Mouse (Mus musculus) forebrain, embryonic 14.5 days (tissue): ENCODE data around the gene Mb. TPM values are rescaled to one million over a fixed set of nuclear protein-coding genes. Genes with fewer than 3 reads are reported as not detected.

Experiments used
- ATAC-seq: fragments of 200-750 bp; cut with Nextera tagmentation; 2 replicates; pipeline ENCODE4 v1.8.0; 2017; ENCODE audit warnings: mild to moderate bottlenecking, moderate library complexity
- DNase-seq: peaks from one replicate; pipeline ENCODE4 v3.0.0-alpha.2; 2015; ENCODE audit warnings: low spot score
- H3K27ac ChIP-seq: fragments of 300-500 bp; sonication (generic); 2 replicates; pipeline ENCODE4 v1.5.1; 2014; ENCODE audit warnings: low read depth, mild to moderate bottlenecking, control low read depth, low read length, moderate library complexity
- H3K27me3 ChIP-seq: fragments of 300-500 bp; sonication (generic); replicated peaks from 2 replicates; pipeline ENCODE4 v1.6.1; 2014; ENCODE audit warnings: low read length, control low read depth, mixed read lengths; ENCODE audit not compliant: control insufficient read depth, insufficient read depth
- H3K36me3 ChIP-seq: fragments of 300-500 bp; sonication (generic); 2 replicates; pipeline ENCODE4 v1.6.1; 2014; ENCODE audit warnings: low read length, control low read depth; ENCODE audit not compliant: control insufficient read depth, insufficient read depth
- H3K4me1 ChIP-seq: fragments of 300-500 bp; sonication (generic); 2 replicates; pipeline ENCODE4 v1.6.1; 2014; ENCODE audit warnings: antibody characterized with exemption, low read length, control low read depth; ENCODE audit not compliant: control insufficient read depth, insufficient read depth
- H3K4me2 ChIP-seq: fragments of 300-500 bp; sonication (generic); 2 replicates; pipeline ENCODE4 v1.6.1; 2014; ENCODE audit warnings: mild to moderate bottlenecking, control low read depth, low read length
- H3K4me3 ChIP-seq: fragments of 300-500 bp; sonication (generic); 2 replicates; pipeline ENCODE4 v1.5.1; 2014; ENCODE audit warnings: low read depth, low read length, control low read depth
- H3K9ac ChIP-seq: fragments of 300-500 bp; sonication (generic); 2 replicates; pipeline ENCODE4 v1.6.1; 2014; ENCODE audit warnings: mild to moderate bottlenecking, low read length, control low read depth, moderate library complexity
- H3K9me3 ChIP-seq: fragments of 300-500 bp; sonication (generic); replicated peaks from 2 replicates; pipeline ENCODE4 v1.6.1; 2016; ENCODE audit warnings: low read length, control low read depth, mixed read lengths; ENCODE audit not compliant: control insufficient read depth
- WGBS: fragments of 180-500 bp; shearing (Covaris S2); extraction: QIAGEN DNeasy Blood & Tissue Kit; methylation state at CpG from one replicate; pipeline ENCODE4 v1.1.7; 2014; 5-methylcytosine and 5-hydroxymethylcytosine counted together
- polyA plus RNA-seq: library from polyadenylated mRNA; unstranded; fragments of >200 nt; fragmentation: Nextera tagmentation; extraction: Ambion mirVana; gene quantifications from 2 replicates; pipeline ENCODE4 v1.2.1, GENCODE M21; 2014

The Mb gene
- polyA plus RNA-seq, 1 experiment from 2014 or later = not detected

- ATAC-seq (no peak), DNase-seq (no peak)
- 66% methylated on average over 3 of the region's 3 CpGs for WGBS
- no peak overlapping the region for H3K9ac ChIP-seq
- H3K27ac ChIP-seq = peak overlapping the region; percentile 46; the same call in 1 of the 2 replicates
- H3K27me3 ChIP-seq = no peaks in the 10 kb centered on the region
- no peaks in the 10 kb centered on the region for H3K9me3 ChIP-seq
- H3K4me3 ChIP-seq = no peak overlapping the region
- no peaks in the 10 kb centered on the region for H3K36me3 ChIP-seq
- no peak overlapping the region for H3K4me2 ChIP-seq
- H3K4me1 ChIP-seq = peaks cover 7% of the 10 kb centered on the region
Observed at GRCm38 (mm10) chr15:77056791-77057051, 6.3 kb upstream of the Mb start.

DNA sequence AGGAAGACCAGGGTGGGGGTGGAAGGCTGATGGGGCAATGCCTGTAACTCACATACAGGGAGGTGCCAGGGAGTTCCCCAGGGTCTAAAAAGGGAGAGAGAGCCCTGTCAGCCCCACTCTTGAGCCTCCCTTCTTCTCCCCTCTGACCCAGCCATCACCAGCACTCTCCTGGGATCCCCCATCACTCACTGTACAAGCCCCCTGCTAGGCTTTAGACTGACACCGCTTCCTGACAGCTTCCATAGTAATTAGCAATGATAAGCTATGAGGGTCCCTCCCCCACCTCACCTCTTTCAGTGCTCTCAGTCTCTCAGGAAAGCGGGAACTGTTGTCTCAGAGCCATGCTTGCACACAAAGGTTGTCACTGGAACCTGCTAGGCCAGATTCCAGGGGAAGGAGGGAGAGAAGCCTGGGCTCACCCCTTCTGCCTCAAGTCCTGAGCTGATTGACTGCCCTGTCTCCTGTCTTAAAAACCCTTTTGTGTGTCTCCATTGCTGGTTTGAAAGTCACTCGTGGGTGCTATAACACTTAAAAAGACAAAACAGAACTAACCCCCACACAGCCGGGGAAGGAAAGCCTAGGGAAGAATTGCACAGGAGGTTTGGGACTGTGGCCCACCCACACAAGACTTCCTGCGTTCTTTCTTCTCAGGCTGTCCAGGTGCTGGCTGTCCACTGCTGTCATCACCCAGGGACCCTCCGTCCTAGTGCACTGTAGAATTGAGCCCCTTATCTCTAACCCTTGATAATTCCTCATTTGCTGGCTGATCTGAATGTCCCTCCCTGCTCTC lies 5.7 kb upstream of the Mb start:
- ATAC-seq = no peak
- peaks cover 7% of the 10 kb centered on the region for H3K4me1 ChIP-seq
- WGBS = 31% methylated on average over 6 of the region's 6 CpGs
- peak overlapping the region; percentile 46; the same call in 1 of the 2 replicates for H3K27ac ChIP-seq
- no peaks in the 10 kb centered on the region for H3K27me3 ChIP-seq
- no peak overlapping the region for H3K9ac ChIP-seq
- peak; percentile 53 for DNase-seq
- no peaks in the 10 kb centered on the region for H3K36me3 ChIP-seq
- no peaks in the 10 kb centered on the region for H3K9me3 ChIP-seq
- no peak overlapping the region for H3K4me2 ChIP-seq
- H3K4me3 ChIP-seq = no peak overlapping the region

GRCm38 (mm10) chr15:77054611-77055175 lies 4.2 kb upstream of the Mb start:
- no peak for ATAC-seq

DNA sequence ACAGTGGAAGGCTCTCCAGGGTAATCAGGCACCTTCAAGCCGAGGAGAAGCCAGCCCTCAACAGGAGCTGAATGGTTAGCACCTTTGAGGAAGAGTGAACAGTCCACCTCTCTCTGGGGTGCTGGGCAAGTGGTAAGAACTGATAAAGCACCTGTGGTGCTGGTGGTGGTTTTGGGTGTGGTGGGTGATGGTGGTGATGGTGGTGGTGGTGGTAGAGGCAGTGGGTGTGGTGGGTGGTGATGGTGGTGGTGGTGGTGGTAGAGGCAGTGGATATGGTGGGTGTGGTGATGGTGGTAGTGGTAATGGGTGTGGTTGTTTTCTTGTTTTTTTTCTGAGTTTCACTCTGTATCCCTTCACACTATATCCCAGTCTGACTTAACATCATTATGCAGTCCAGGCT lies 2.6 kb upstream of the Mb start:
- Histone ChIP-seq H3K4me3 (no peak overlapping the region), H3K4me1 (peaks cover 7% of the 10 kb centered on the region), H3K27ac (no peak overlapping the region), H3K4me2 (no peak overlapping the region), H3K36me3 (no peaks in the 10 kb centered on the region), H3K9me3 (no peaks in the 10 kb centered on the region), H3K9ac (no peak overlapping the region), H3K27me3 (no peaks in the 10 kb centered on the region)
- ATAC-seq (no peak), DNase-seq (no peak)
- WGBS = 83% methylated on average over 1 of the region's 1 CpGs

More at GRCm38 (mm10) chr15:77054611-77055175, 4.2 kb upstream of the Mb start:
- peak; percentile 35 for DNase-seq
- no peak overlapping the region for H3K27ac ChIP-seq
- H3K27me3 ChIP-seq = no peaks in the 10 kb centered on the region
- H3K9ac ChIP-seq = no peak overlapping the region
- H3K4me3 ChIP-seq = no peak overlapping the region
- no peaks in the 10 kb centered on the region for H3K9me3 ChIP-seq
- 35% methylated on average over 5 of the region's 5 CpGs for WGBS
- peaks cover 7% of the 10 kb centered on the region for H3K4me1 ChIP-seq
- no peak overlapping the region for H3K4me2 ChIP-seq
- no peaks in the 10 kb centered on the region for H3K36me3 ChIP-seq

- ATAC-seq (no peak), DNase-seq (no peak)
- Histone ChIP-seq H3K4me3 (no peak overlapping the region), H3K4me1 (peaks cover 7% of the 10 kb centered on the region), H3K9ac (no peak overlapping the region), H3K27me3 (no peaks in the 10 kb centered on the region), H3K4me2 (no peak overlapping the region), H3K36me3 (no peaks in the 10 kb centered on the region), H3K9me3 (no peaks in the 10 kb centered on the region), H3K27ac (no peak overlapping the region)
- WGBS = 43% methylated on average over 1 of the region's 1 CpGs
Observed at GRCm38 (mm10) chr15:77052176-77052575, 1.7 kb upstream of the Mb start.

DNA sequence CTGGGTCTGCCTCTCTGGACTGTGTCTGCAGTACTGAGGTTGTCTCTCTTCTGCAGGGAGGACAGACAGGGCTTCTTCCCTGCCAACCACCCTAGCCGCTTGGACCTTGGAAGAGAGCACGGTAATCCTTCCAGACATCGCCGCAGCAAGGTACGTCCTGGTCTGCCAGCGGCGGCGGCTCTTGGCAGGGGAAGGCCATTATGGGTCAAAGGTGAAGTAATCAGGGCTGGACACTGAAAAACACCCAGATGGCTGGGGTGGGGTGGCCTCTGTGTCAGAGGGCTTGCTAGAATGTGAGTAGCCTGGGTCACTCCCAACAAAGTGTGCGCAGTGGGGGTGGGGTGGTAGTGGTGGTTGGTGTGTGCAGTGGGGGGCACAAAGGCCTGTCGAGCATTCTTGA lies 4.9 kb downstream of the Mb start:
- Histone ChIP-seq H3K4me1 (no peaks in the 10 kb centered on the region), H3K27me3 (no peaks in the 10 kb centered on the region), H3K4me2 (no peak overlapping the region), H3K4me3 (no peak overlapping the region), H3K9ac (no peak overlapping the region), H3K27ac (no peak overlapping the region), H3K36me3 (no peaks in the 10 kb centered on the region), H3K9me3 (no peaks in the 10 kb centered on the region)
- ATAC-seq (no peak), DNase-seq (no peak)
- 93% methylated on average over 10 of the region's 10 CpGs for WGBS

DNA sequence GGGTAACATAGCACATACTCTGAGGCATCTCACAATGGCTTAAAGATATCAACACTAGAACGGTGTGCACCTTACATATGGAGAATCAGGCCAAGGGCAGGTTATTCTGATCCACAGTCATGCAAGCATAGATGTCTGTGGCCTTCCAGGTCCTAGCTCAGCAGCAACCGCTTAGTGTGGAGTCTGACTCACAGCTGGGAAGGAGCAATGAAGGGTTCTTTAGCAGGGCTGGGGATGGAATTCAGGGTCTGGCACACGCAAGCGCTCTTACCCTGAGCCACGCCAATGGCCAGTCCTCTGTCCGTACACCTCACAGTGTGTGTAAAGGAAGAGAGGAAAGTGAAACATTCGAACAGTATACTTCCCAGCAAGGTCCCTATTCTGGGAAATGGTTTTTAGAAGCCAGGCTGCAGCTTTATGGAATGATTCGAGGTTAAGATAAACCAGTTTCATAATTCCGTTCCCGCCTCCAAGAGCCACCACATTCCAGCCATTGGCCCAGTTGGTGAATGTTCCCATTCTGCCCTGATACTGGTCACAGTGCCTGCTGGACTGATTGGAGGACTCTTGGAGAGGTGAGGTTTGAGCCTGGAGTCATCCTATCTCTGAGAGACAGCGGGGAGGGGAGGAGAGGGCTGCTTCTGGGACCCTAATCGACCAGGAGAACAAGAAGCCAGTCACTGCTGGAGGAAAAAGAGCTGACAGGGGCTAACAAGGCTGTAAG lies 5.7 kb downstream of the Mb start, which contains the start of gene Apol6:
Gene Apol6 (plus strand): TSS at position 133 of the 724 bp plus-strand sequence.
- Histone ChIP-seq H3K27me3 (no peaks in the 10 kb centered on the region), H3K4me3 (no peak within 1 kb of the TSS), H3K27ac (no peak within 1 kb of the TSS), H3K4me1 (no peaks in the 10 kb centered on the region), H3K4me2 (no peak within 1 kb of the TSS), H3K9ac (no peak within 1 kb of the TSS), H3K9me3 (no peaks in the 10 kb centered on the region), H3K36me3 (no peaks in the 10 kb centered on the region)
- WGBS = 86% methylated on average over 12 of the region's 12 CpGs
- DNase-seq (no peak), ATAC-seq (no peak)

DNA sequence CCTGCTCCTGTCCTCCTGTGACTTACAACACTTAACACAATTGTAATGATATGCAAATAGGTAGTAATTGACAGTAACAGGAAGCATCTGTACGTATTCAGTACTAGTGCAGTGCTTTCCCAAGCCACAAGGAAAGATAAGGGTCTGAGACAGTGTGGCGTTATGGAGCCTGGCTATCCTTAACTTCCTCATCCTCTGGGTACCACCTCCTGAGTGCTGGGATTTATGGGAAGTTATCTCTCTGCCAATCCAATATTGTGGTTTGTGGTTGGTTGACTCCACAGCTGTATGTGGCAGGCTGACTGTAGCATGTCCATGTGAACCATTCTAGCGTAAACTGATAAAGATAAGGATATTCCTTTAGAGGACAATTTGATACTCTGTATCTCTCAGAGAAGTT lies 9.7 kb downstream of the Mb start:
- DNase-seq = no peak
- no peaks in the 10 kb centered on the region for H3K4me1 ChIP-seq
- no peak overlapping the region for H3K4me2 ChIP-seq
- H3K4me3 ChIP-seq = no peak overlapping the region
- H3K9ac ChIP-seq = no peak overlapping the region
- ATAC-seq = no peak
- no peaks in the 10 kb centered on the region for H3K9me3 ChIP-seq
- H3K27ac ChIP-seq = no peak overlapping the region
- H3K36me3 ChIP-seq = no peaks in the 10 kb centered on the region
- 77% methylated on average over 3 of the region's 3 CpGs for WGBS
- H3K27me3 ChIP-seq = no peaks in the 10 kb centered on the region

GRCm38 (mm10) chr15:77039211-77039700 lies 11.2 kb downstream of the Mb start:
- no peak overlapping the region for H3K9ac ChIP-seq
- no peak overlapping the region for H3K4me2 ChIP-seq
- no peaks in the 10 kb centered on the region for H3K36me3 ChIP-seq
- no peaks in the 10 kb centered on the region for H3K9me3 ChIP-seq
- ATAC-seq (no peak), DNase-seq (no peak)
- WGBS = 76% methylated on average over 8 of the region's 9 CpGs
- H3K27me3 ChIP-seq = no peaks in the 10 kb centered on the region
- H3K4me3 ChIP-seq = no peak overlapping the region
- no peak overlapping the region for H3K27ac ChIP-seq
- H3K4me1 ChIP-seq = no peaks in the 10 kb centered on the region
